In genomic region chr4:48037646-48038045, GRCm38 (mm10) we compare ENCODE assay signal across 22 mouse cellular contexts. TPM values are rescaled to one million over a fixed set of nuclear protein-coding genes. Genes with fewer than 3 reads are reported as not detected.
DNase-seq lines count a peak whose midpoint lies in the region; ATAC-seq and TF ChIP-seq lines count a peak whose summit lies in the region.
"Had no signal": no experiment of that assay in that cellular context is flagged by ENCODE, and none has a peak within 500 bp of the region (broad histone marks: within the 10 kb centered on the region; RNA-seq: fewer than 3 reads in every experiment).

No protein-coding gene starts in this region.

- no peak for TF ChIP-seq EP300 in lung, postnatal 0 days (IDR thresholded peaks at IDR 0.05)

- H3K36me3 ChIP-seq in limb, embryonic 13.5 days: no peaks in the 10 kb centered on the region
- no peaks in the 10 kb centered on the region for H3K36me3 ChIP-seq in limb, embryonic 10.5 days
- H3K36me3 ChIP-seq in embryonic facial prominence, embryonic 12.5 days: no peaks in the 10 kb centered on the region
- H3K36me3 ChIP-seq in lung, postnatal 0 days (ENCODE audit: insufficient read depth, low read length): no peaks in the 10 kb centered on the region
- H3K36me3 ChIP-seq: forebrain, embryonic 10.5 days; heart, embryonic 13.5 days; hindbrain, embryonic 12.5 days had no signal

- no peak for DNase-seq in limb, embryonic 10.5 days (ENCODE audit: low spot score)
- no peak for DNase-seq in lung, postnatal 0 days (ENCODE audit: low spot score)
- DNase-seq: adrenal gland, postnatal 14 days; cerebellum, adult 11-12 months; cerebellum, adult 9-10 months; cerebellum, postnatal 25 days; gastrocnemius, postnatal 10 days; heart, postnatal 36 days had no signal

- no peak overlapping the region for H3K9ac ChIP-seq in limb, embryonic 13.5 days
- H3K9ac ChIP-seq in embryonic facial prominence, embryonic 12.5 days: no peak overlapping the region
- H3K9ac ChIP-seq in lung, postnatal 0 days (replicated peaks; ENCODE audit: low read depth): no peak overlapping the region
- H3K9ac ChIP-seq: heart, embryonic 13.5 days; hindbrain, embryonic 12.5 days had no signal

- TF ChIP-seq POLR2A in embryonic fibroblast, embryonic 13.5 days (IDR thresholded peaks at IDR 0.05; ENCODE audit: low read depth, low read length): no peak

- no peaks in the 10 kb centered on the region for H3K9me3 ChIP-seq in limb, embryonic 13.5 days
- H3K9me3 ChIP-seq in limb, embryonic 10.5 days (replicated peaks): no peaks in the 10 kb centered on the region
- H3K9me3 ChIP-seq in embryonic facial prominence, embryonic 12.5 days: no peaks in the 10 kb centered on the region
- H3K9me3 ChIP-seq in lung, postnatal 0 days (ENCODE audit: low read length): no peaks in the 10 kb centered on the region
- H3K9me3 ChIP-seq: forebrain, embryonic 10.5 days; heart, embryonic 13.5 days; hindbrain, embryonic 12.5 days had no signal

- peak overlapping the region; percentile 12; the same call in 1 of the 2 replicates for H3K27ac ChIP-seq in limb, embryonic 13.5 days
- no peak overlapping the region for H3K27ac ChIP-seq in limb, embryonic 10.5 days
- H3K27ac ChIP-seq in embryonic facial prominence, embryonic 12.5 days: peak overlapping the region; percentile 37; the same call in 1 of the 2 replicates
- peak overlapping the region; percentile 41; the same call in 1 of the 2 replicates for H3K27ac ChIP-seq in embryonic fibroblast, embryonic 13.5 days (ENCODE audit: insufficient read depth, low read length)
- no peak overlapping the region for H3K27ac ChIP-seq in lung, postnatal 0 days (ENCODE audit: low read length)
- H3K27ac ChIP-seq: forebrain, embryonic 10.5 days; heart, embryonic 13.5 days; hindbrain, embryonic 12.5 days had no signal

- H3K27me3 ChIP-seq in limb, embryonic 13.5 days: no peaks in the 10 kb centered on the region
- H3K27me3 ChIP-seq in limb, embryonic 10.5 days (ENCODE audit: low read depth, poor library complexity, severe bottlenecking): no peaks in the 10 kb centered on the region
- H3K27me3 ChIP-seq in embryonic facial prominence, embryonic 12.5 days: no peaks in the 10 kb centered on the region
- no peaks in the 10 kb centered on the region for H3K27me3 ChIP-seq in lung, postnatal 0 days (replicated peaks; ENCODE audit: insufficient read depth, low read length)
- H3K27me3 ChIP-seq: heart, embryonic 13.5 days; Patski had no signal

- H3K4me2 ChIP-seq in limb, embryonic 13.5 days (replicated peaks): no peak overlapping the region
- no peak overlapping the region for H3K4me2 ChIP-seq in embryonic facial prominence, embryonic 12.5 days (replicated peaks)
- H3K4me2 ChIP-seq in lung, postnatal 0 days (replicated peaks; ENCODE audit: low read depth, low read length): no peak overlapping the region
- H3K4me2 ChIP-seq: heart, embryonic 13.5 days; hindbrain, embryonic 12.5 days had no signal

- H3K4me3 ChIP-seq in limb, embryonic 13.5 days: no peak overlapping the region
- H3K4me3 ChIP-seq in limb, embryonic 10.5 days: no peak overlapping the region
- no peak overlapping the region for H3K4me3 ChIP-seq in embryonic facial prominence, embryonic 12.5 days
- no peak overlapping the region for H3K4me3 ChIP-seq in embryonic fibroblast, embryonic 13.5 days (ENCODE audit: insufficient read depth, low read length)
- H3K4me3 ChIP-seq in lung, postnatal 0 days (ENCODE audit: low read depth, low read length): no peak overlapping the region
- H3K4me3 ChIP-seq: erythroblast, embryonic 14.5 days; forebrain, embryonic 10.5 days; heart, embryonic 13.5 days; hindbrain, embryonic 12.5 days had no signal

- ATAC-seq in limb, embryonic 13.5 days (ENCODE audit: low FRiP score, low read depth): no peak
- ATAC-seq in embryonic facial prominence, embryonic 12.5 days (ENCODE audit: insufficient number of reproducible peaks, insufficient read depth, low FRiP score, low TSS enrichment): no peak
- ATAC-seq in CD4-positive, CD25-positive, alpha-beta regulatory T cell, adult 4 months: no peak
- ATAC-seq in lung, postnatal 0 days: no peak
- ATAC-seq: activated CD4-positive, CD25-positive, alpha-beta regulatory T cell, adult 4 months; forebrain, embryonic 14.5 days; hindbrain, embryonic 16.5 days; inflammation-experienced regulatory T-cells, adult 6 months; intestine, postnatal 0 days; Patski had no signal

- peaks cover 35% of the 10 kb centered on the region for H3K4me1 ChIP-seq in limb, embryonic 13.5 days
- 0 out of 2 replicates have a peak, but pooled peaks cover 9% of the 10 kb centered on the region for H3K4me1 ChIP-seq in limb, embryonic 10.5 days
- peaks cover 16% of the 10 kb centered on the region; the same call in 1 of the 2 replicates for H3K4me1 ChIP-seq in embryonic facial prominence, embryonic 12.5 days
- peaks cover 4% of the 10 kb centered on the region for H3K4me1 ChIP-seq in embryonic fibroblast, embryonic 13.5 days (ENCODE audit: control insufficient read depth, insufficient read depth, low read length)
- H3K4me1 ChIP-seq in lung, postnatal 0 days (ENCODE audit: insufficient read depth, low read depth, low read length): no peaks in the 10 kb centered on the region

- no peak for TF ChIP-seq CTCF in embryonic fibroblast, embryonic 13.5 days (IDR thresholded peaks at IDR 0.05; ENCODE audit: borderline replicate concordance, insufficient read depth, low read length)
- no peak for TF ChIP-seq CTCF in lung, postnatal 0 days (IDR thresholded peaks at IDR 0.05)

- WGBS in limb, embryonic 13.5 days: 42% methylated on average over 4 of the region's 4 CpGs
- WGBS in limb, embryonic 10.5 days: 94% methylated on average over 4 of the region's 4 CpGs
- WGBS in embryonic facial prominence, embryonic 12.5 days: 37% methylated on average over 4 of the region's 4 CpGs
- WGBS in lung, postnatal 0 days: 63% methylated on average over 4 of the region's 4 CpGs

RNA-seq across cellular contexts. Expression of gene Nr4a3, which starts 7.3 kb away (rescaled TPM):
- 0.31 and 0.34 TPM in 2 replicates for polyA plus RNA-seq in limb, embryonic 13.5 days (2015; fragmentation: Nextera tagmentation; extraction: Ambion mirVana)
- polyA plus RNA-seq in limb, embryonic 10.5 days (2016; fragmentation: Nextera tagmentation; extraction: Ambion mirVana): 0.06 and 0.13 TPM in 2 replicates
- 0.43 and 0.56 TPM in 2 replicates for polyA plus RNA-seq in embryonic facial prominence, embryonic 12.5 days (2016; fragmentation: Nextera tagmentation; extraction: Ambion mirVana)
- polyA plus RNA-seq in embryonic fibroblast, embryonic 13.5 days (2011; ENCODE audit: insufficient read length, low read depth, missing spikeins): 1.6 and 2.7 TPM in 2 replicates
- polyA plus RNA-seq in CD4-positive, CD25-positive, alpha-beta regulatory T cell, adult 4 months (2017; shearing (Covaris generic)): 1 to 10 TPM; 2.2 to 2.3 TPM
- 0.14 and 0.15 TPM in 2 replicates for polyA plus RNA-seq in lung, postnatal 0 days (2015; fragmentation: Nextera tagmentation; extraction: Ambion mirVana)
- polyA plus RNA-seq: erythroblast, embryonic 14.5 days had no signal

Comparison
In these comparisons a context has a peak if more than half of its experiments do, and no peak if none do; other contexts are left out.
1. H3K27ac ChIP-seq: peak in limb, embryonic 13.5 days (single experiment), embryonic facial prominence, embryonic 12.5 days (single experiment) and embryonic fibroblast, embryonic 13.5 days (single experiment); none in limb, embryonic 10.5 days (single experiment) and lung, postnatal 0 days (single experiment).